Mouse (Mus musculus) gastrocnemius, adult 18-20 months (tissue): Measurements from ENCODE around the gene Gimap4. TPM values are rescaled to one million over a fixed set of nuclear protein-coding genes. Genes with fewer than 3 reads are reported as not detected.

Experiments used
- DNase-seq: peaks from one replicate; pipeline ENCODE4 v3.0.0; 2021; ENCODE audit warnings: low spot score
- total RNA-seq, 2 experiments: library from RNA; stranded (reverse); gene quantifications; 2 replicates each; pipeline ENCODE4 v1.2.3; 2021

The Gimap4 gene
- total RNA-seq, 2 experiments from 2014 or later, result 2.4 to 5.8 TPM

DNA sequence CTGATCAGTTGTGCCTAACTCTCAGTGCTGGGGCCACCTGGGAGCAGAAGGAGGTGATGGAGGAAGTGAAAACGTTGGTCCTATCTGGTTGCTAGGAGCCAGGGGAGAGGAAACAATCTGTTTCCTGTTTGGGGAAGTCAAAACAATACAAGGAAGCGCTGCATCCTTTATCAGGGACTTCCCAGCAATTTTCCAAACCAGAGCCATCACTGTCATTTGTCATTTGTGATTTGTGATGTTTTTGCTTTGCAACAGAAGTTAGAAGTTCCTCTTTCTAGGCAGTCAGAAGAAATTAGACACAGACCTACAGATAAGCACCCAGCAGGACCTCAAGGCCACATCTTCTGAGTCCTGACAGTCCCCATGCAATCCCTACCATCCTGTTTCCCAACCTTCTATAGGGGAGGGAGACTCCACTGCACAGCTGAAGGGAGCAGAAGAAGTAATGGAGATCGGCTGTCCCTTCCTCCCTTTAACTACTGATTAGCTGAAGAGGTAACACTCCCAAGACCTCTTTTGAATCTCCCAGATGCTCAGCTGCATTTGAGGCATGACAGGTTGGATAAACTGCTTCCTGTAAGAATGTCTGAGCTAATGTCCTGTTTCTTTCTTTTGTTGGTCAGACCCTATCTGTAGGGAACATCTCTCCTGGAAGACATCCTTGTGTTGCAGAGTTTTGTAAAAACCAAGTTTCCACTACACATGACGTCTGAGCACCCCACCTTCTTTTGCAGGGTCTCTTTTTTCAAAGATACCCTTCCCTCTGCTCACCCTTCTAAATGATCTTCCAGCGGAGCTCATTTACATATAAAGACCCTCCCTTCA lies 16.1 kb downstream of the Gimap4 start:
- DNase-seq, result no peak

- no peak for DNase-seq
Observed at GRCm38 (mm10) chr6:48702146-48702545, 17.8 kb downstream of the Gimap4 start.

DNA sequence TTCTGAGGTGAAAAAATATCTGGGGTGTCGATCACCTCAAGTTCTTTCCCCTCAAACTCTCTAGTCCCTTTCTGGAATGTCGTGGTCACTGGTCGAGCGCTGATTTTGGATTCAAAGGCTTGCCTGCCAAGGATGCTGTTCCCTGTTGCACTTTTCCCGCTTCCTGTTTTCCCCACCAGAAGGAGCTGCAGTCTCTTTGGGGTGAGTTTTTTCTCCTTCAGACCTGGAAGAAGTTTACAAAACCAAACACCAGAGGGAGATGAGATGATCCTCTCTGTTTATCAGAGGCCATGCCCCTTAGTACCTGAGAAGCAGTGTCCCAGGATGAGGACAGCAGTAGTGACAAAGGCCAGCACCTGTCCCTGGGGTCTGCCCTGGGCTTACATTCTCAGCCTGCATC lies 18.3 kb downstream of the Gimap4 start:
- no peak for DNase-seq

DNA sequence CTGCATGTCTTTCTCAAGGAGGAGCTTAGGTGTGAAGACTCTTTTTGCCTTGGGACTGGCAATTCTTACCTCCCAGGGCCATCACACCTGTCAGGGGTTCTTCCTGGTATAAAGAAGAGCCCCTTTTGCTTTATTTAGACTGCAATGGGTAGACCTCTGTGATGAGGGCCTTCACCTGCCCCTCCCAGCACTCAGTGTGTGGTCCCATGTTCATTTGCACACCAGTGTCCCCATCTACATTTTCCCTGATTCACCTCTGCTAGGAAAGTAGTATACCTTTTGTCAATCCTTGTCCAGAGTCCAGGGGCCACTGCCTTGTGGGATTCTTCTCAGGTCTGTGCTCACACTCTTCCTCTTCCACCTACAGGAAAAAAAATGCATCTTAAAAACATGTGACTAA lies 19.8 kb downstream of the Gimap4 start:
- DNase-seq, result no peak

DNA sequence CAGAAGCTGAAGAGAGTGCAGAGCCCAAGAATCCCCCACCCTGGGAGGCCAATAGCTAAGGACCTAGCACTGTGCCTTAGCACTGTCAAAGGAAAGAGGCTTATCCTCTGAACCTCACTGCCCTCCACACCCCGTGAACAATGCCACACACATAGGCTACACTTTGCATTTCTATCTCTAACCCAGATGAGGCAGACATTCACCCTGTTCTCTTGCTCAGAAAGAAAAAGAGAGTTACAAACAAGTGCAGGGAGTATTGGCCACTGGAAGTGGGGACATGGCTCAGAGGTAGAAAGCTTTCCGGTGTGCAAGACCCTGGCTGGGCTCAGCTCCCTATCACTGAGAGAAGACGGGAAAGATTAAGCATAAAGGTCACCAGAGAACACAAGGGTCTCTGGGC lies 21.8 kb downstream of the Gimap4 start:
- no peak for DNase-seq

GRCm38 (mm10) chr6:48718455-48718854 lies 34.1 kb downstream of the Gimap4 start, which contains the start of the genes Gm28053 and Gimap7:
Gm28053 (plus strand) TSS chr6:48718607.
Gimap7 (plus strand) TSS chr6:48718621.
- DNase-seq, result no peak

DNA sequence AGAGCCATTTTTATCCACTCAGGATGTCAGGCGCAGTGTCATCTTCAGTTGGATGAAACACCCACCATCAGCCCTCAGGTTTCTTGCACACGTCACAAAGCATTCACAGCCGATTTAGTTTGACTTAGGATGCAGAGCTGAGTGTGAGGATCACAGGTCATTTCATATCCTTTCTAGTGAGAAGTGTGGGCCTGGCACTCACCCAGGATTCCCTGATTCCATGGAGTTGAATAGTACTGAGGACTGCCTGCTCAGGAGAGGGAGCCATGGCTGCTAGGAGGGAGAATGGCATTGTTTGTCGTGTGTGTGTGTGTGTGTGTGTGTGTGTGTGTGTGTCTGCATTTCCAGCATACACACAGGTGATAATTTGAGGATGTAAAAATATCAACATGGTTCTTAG lies 36.0 kb downstream of the Gimap4 start:
- no peak for DNase-seq

DNA sequence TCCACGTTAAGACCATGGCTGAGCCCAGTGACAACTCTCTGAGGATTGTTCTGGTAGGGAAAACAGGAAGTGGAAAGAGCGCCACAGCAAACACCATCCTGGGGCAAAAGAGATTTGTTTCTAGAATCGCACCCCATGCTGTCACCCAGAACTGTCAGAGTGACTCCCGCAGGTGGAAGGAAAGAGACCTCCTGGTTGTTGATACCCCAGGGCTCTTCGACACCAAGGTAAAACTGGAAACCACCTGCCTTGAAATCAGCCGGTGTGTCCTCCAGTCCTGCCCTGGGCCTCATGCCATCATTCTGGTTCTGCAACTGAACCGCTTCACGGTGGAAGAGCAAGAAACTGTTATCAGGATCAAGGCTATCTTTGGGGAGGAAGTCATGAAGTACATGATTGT lies 39.1 kb downstream of the Gimap4 start:
- no peak for DNase-seq

- peak; percentile 47 for DNase-seq
Observed at GRCm38 (mm10) chr6:48725476-48725875, 41.1 kb downstream of the Gimap4 start.

DNA sequence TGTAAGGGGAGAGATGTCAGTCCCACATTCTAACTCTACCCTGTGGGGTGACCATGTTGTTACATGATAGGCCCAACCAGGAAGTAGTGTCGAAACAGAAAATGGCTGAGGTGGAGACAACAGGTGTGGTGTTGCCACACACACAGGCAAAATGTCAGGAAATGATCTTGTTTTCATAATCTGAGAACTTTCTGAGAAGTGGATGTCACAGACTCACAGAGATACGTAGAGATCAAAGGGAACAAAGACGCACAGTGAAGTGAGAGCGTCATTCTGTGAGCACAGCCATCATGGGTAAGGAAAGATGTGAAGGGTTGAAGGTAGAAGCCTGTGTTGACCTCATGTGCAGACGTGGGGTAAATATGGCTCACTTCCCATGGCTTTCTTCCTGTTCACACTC lies 43.4 kb downstream of the Gimap4 start:
- no peak for DNase-seq

DNA sequence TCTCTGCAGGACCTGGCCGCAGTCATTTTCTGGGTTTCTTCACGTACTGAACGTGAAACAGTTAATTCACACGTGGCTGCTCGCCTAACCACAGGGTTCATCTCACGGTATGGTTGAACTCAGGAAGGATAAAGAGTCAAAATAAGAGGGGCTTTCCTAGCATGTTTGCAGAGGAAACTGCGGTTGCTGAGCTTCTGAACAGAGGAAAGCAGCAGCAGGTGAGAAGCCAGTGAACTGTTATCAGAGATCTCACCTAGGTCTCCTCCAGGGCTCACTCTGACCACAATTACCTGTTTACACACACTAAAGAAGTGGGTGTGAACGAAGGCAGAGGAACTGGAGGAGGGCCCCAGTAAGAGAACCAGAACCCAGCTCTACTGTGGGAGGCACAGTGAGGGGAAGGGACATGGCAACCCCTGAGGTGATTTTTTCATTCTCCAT lies 48.5 kb downstream of the Gimap4 start:
- DNase-seq, result no peak

GRCm38 (mm10) chr6:48733660-48734059 lies 49.3 kb downstream of the Gimap4 start:
- DNase-seq, result no peak

DNA sequence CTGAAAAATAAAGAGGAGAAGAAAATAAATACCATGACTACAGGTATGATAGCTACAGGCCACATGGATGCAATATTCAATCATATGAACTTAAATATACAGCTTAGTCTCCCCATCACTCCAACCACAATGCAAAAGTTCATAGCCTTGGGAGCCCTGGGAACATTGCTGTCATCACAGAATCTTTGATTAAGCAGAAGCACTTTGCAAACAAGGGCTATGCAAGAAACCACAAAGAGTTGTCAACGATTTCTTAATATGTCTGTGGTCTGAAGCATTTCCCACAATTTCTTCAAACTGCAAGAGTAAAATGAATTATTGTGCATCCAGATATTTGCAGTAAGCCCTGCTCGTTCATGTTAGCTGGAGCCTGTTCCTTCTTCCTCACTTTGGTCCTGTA lies 52.7 kb downstream of the Gimap4 start:
- no peak for DNase-seq

GRCm38 (mm10) chr6:48737688-48738087 lies 53.3 kb downstream of the Gimap4 start:
- DNase-seq, result no peak

DNA sequence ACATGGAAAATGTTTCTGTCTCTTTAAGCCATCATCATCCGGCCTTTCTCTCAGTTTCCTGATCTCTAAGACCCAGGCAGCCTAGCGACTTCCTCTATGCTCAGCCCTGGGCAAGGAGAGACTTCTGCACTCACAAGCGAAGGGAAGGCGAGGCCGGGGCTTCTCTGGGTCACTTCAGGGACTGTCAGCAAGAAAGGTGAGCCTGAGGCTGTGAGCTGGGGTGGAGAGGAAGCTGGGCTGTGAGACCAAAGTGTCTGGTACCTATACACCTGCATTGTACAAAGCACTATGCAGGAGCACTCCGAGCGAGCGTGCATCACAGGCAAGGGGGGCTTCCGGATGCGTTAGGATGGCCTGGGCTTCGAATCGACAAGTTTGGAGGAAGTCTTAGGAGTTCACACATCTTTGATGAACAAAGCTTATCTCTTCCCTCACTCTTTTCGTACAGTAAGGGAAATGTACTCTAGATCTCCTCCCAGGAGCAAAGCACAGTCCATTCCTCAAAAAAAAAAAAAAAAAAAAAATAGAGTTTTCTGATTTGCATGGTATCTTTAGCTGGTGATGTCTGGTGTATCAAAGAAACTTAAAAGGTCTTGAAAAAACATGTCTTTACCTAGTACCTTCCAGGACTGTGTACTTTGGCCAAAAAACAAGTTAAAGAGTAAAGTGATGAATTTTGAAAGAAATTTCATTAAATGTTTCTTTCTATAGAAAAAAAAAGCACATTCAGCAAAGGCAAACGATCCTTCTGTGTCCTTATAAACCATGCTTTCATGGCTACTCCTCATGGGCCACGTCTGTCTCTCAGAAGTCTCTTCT lies 54.8 kb downstream of the Gimap4 start, which contains the start of gene Gimap1:
TSS of gene Gimap1 (plus strand) at position 94 of the 819 bp plus-strand sequence.
- DNase-seq, result no peak

DNA sequence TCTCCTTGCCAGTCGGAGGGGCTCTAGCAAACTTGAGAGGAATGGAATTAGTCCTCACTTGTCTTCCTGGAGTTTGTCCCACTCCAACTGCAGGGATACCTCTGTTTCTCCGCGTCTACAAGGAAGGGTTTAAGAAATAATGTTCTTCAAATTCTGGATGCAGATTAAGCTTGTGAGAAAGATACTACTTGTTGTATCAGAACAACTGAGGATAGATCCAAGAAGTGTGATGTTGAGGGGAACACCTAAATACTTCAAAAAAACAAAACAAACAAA lies 55.4 kb downstream of the Gimap4 start:
- DNase-seq, result no peak

DNA sequence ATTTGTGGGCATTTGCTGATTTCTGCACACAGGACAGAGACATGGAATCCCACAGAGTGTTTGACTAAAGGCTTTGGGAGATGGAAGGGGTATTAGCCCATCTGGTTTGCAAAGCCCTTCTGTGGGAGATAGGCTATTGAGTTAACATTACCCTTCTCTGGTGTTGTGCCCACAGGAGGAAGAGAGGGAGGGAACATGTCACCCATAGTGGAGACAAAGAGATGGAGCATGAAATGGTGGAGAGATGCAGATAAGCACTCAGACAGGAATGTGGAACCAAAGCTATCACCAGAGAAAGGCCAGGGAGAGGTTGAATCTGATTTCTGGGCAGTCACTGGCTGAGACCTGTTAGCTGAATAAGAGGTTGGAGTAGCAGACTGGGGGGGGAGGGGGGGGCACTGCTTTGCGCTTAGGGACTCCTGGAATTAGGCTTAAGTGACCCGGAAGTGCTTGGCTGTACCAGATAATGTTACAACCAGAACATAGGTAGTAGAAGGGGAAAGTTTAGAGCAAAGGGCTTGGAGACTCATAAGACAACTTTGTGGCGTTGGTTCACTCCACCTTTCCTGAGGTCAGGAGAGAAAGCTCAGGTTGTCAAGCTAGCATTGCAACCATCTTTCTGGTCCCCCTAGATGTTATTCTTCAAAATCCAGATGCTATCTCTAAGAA lies 56.3 kb downstream of the Gimap4 start:
- DNase-seq, result no peak

- DNase-seq, result no peak
Observed at GRCm38 (mm10) chr6:48741273-48741672, 56.9 kb downstream of the Gimap4 start.
